In the genomic region with DNA sequence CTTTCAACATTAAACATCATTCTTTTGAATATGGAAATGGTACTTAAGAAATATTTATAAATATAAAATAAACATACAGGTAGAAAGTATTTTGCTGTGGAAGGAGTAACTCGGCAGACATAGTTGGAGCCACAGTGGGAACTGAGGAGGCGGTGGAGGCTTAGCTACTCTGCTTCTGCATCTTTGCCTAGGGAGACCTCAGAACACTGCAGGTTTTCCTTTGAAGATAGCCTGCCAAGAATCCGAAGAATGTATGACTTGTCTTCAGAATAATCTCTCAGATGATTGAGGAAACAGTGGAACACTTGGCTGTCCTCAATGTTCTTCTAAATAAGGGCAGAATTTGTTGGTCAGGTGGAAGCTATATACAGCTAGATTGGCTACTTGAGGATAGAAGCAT, we compare ENCODE assay signal across 24 mouse cellular contexts.
DNase-seq lines count a peak whose midpoint lies in the region; ATAC-seq lines count a peak whose summit lies in the region.
"Had no signal": no experiment of that assay in that cellular context is flagged by ENCODE, and none has a peak within 500 bp of the region (broad histone marks: within the 10 kb centered on the region; RNA-seq: fewer than 3 reads in every experiment).

No protein-coding gene starts in this region.

- 43% methylated on average over 3 of the region's 3 CpGs for WGBS in heart, embryonic 10.5 days
- WGBS in forebrain, embryonic 16.5 days, result 72% methylated on average over 3 of the region's 3 CpGs

- H3K4me3 ChIP-seq in heart, embryonic 10.5 days, result no peak overlapping the region
- H3K4me3 ChIP-seq in forebrain, embryonic 16.5 days (replicated peaks; ENCODE audit: low read length), result no peak overlapping the region
- H3K4me3 ChIP-seq: embryonic facial prominence, embryonic 13.5 days; forebrain, embryonic 10.5 days; forebrain, embryonic 13.5 days; gastrocnemius, adult 2 months; heart, embryonic 13.5 days; hindbrain, embryonic 12.5 days; hindbrain, embryonic 15.5 days had no signal

- no peaks in the 10 kb centered on the region for H3K9me3 ChIP-seq in heart, embryonic 10.5 days
- H3K9me3 ChIP-seq in forebrain, embryonic 16.5 days (ENCODE audit: control insufficient read depth, low read length), result no peaks in the 10 kb centered on the region
- H3K9me3 ChIP-seq: embryonic facial prominence, embryonic 13.5 days; forebrain, embryonic 10.5 days; forebrain, embryonic 13.5 days; heart, embryonic 13.5 days; hindbrain, embryonic 12.5 days; hindbrain, embryonic 15.5 days had no signal

- no peak overlapping the region for H3K9ac ChIP-seq in forebrain, embryonic 16.5 days (replicated peaks; ENCODE audit: low read depth, low read length)
- H3K9ac ChIP-seq: embryonic facial prominence, embryonic 13.5 days; forebrain, embryonic 13.5 days; forebrain, postnatal 0 days; heart, embryonic 13.5 days; hindbrain, embryonic 12.5 days; hindbrain, embryonic 15.5 days had no signal

- intact Hi-C loops in heart, postnatal 25 days (cut with DNase I), result no loop called here

- no peaks in the 10 kb centered on the region for H3K36me3 ChIP-seq in heart, embryonic 10.5 days
- H3K36me3 ChIP-seq in forebrain, embryonic 16.5 days (ENCODE audit: control insufficient read depth, insufficient read depth), result no peaks in the 10 kb centered on the region
- H3K36me3 ChIP-seq: embryonic facial prominence, embryonic 13.5 days; heart, embryonic 13.5 days; hindbrain, embryonic 12.5 days; hindbrain, embryonic 15.5 days had no signal

- peaks cover 4% of the 10 kb centered on the region; the same call in 1 of the 2 replicates for H3K4me1 ChIP-seq in heart, embryonic 10.5 days
- H3K4me1 ChIP-seq in forebrain, embryonic 16.5 days (replicated peaks; ENCODE audit: control insufficient read depth, insufficient read depth, low read length), result peaks cover 13% of the 10 kb centered on the region
- H3K4me1 ChIP-seq: heart, embryonic 13.5 days had no signal

- no peak overlapping the region for H3K27ac ChIP-seq in heart, embryonic 10.5 days
- H3K27ac ChIP-seq in forebrain, embryonic 16.5 days (ENCODE audit: low read length), result no peak overlapping the region
- H3K27ac ChIP-seq: embryonic facial prominence, embryonic 13.5 days; forebrain, embryonic 10.5 days; forebrain, embryonic 13.5 days; gastrocnemius, adult 2 months; heart, embryonic 13.5 days; hindbrain, embryonic 12.5 days; hindbrain, embryonic 15.5 days had no signal

- H3K27me3 ChIP-seq in heart, embryonic 10.5 days (ENCODE audit: insufficient read depth, poor library complexity, severe bottlenecking), result no peaks in the 10 kb centered on the region
- 0 out of 2 replicates have a peak, but pooled peaks cover 2% of the 10 kb centered on the region for H3K27me3 ChIP-seq in forebrain, embryonic 16.5 days (replicated peaks; ENCODE audit: control insufficient read depth, insufficient read depth, low read length)
- H3K27me3 ChIP-seq: embryonic facial prominence, embryonic 13.5 days; forebrain, embryonic 13.5 days; heart, embryonic 13.5 days; hindbrain, embryonic 12.5 days; hindbrain, embryonic 15.5 days had no signal

- no peak for ATAC-seq in forebrain, embryonic 16.5 days
- ATAC-seq: forebrain, embryonic 13.5 days; forebrain, postnatal 0 days; intestine, postnatal 0 days had no signal

- DNase-seq in heart, embryonic 10.5 days (ENCODE audit: low spot score), result peak; percentile 63
- DNase-seq in heart, postnatal 25 days (ENCODE audit: low spot score), result no peak
- DNase-seq in 3134 (ENCODE audit: extremely low read depth, insufficient read length, low spot score), result peak; percentile 13
- peak; percentile 85 for DNase-seq in Muller cell, postnatal 12 days (ENCODE audit: inconsistent ontology term)
- DNase-seq in right cerebral cortex, postnatal 4 days, result no peak
- DNase-seq: adrenal gland, adult 2 months; adrenal gland, postnatal 14 days; cerebellum, adult 11 months; cerebellum, adult 2 months; cerebellum, adult 9-11 months; cerebellum, postnatal 25 days; forebrain, postnatal 0 days; gastrocnemius, adult 2 months; gastrocnemius, postnatal 14 days; heart, adult 18-20 months; heart, postnatal 14 days had no signal

- H3K4me2 ChIP-seq in forebrain, embryonic 16.5 days (ENCODE audit: low read length), result no peak overlapping the region
- H3K4me2 ChIP-seq: embryonic facial prominence, embryonic 13.5 days; forebrain, embryonic 13.5 days; heart, embryonic 13.5 days; hindbrain, embryonic 12.5 days; hindbrain, embryonic 15.5 days had no signal

Comparison
In these comparisons a context has a peak if more than half of its experiments do, and no peak if none do; other contexts are left out.
1. DNase-seq: peak in heart, embryonic 10.5 days (single experiment), 3134 (single experiment) and Muller cell, postnatal 12 days (single experiment); none in heart, postnatal 25 days (single experiment) and right cerebral cortex, postnatal 4 days (single experiment).